Mouse (Mus musculus): ENCODE measurements around the gene Cpt1c. TPM values are rescaled to one million over a fixed set of nuclear protein-coding genes. Genes with fewer than 3 reads are reported as not detected.

Cpt1c gene
- polyA plus RNA-seq, 1 experiment from 2014 or later: 54.9 TPM

GRCm38 (mm10) chr7:44973415-44974130, 1.1 kb downstream of the Cpt1c start:
- peak overlapping the region; percentile 54 for H3K4me3 ChIP-seq
- H3K36me3 ChIP-seq: peaks cover 28% of the 10 kb centered on the region
- H3K9me3 ChIP-seq: no peaks in the 10 kb centered on the region
- peaks cover 47% of the 10 kb centered on the region for H3K4me1 ChIP-seq (replicated peaks)
- peak overlapping the region; percentile 94 for H3K4me2 ChIP-seq
- peak overlapping the region; percentile 97 for H3K27ac ChIP-seq (replicated peaks)
- ATAC-seq (ENCODE audit: low read depth): 0 out of 2 replicates have a peak, but pooled peaks have one; percentile 6
- H3K9ac ChIP-seq: peak overlapping the region; percentile 83
- 41% methylated on average over 14 of the region's 14 CpGs for WGBS
- no peaks in the 10 kb centered on the region for H3K27me3 ChIP-seq

- H3K27me3 ChIP-seq: no peaks in the 10 kb centered on the region
- peak overlapping the region; percentile 70 for H3K9ac ChIP-seq
- ATAC-seq (ENCODE audit: low read depth): no peak
- H3K4me2 ChIP-seq: peak overlapping the region; percentile 74
- 77% methylated on average over 7 of the region's 7 CpGs for WGBS
- peaks cover 47% of the 10 kb centered on the region for H3K4me1 ChIP-seq (replicated peaks)
- no peaks in the 10 kb centered on the region for H3K9me3 ChIP-seq
- peaks cover 22% of the 10 kb centered on the region for H3K36me3 ChIP-seq
- H3K27ac ChIP-seq (replicated peaks): peak overlapping the region; percentile 86; the same call in 1 of the 2 replicates
- peak overlapping the region; percentile 51 for H3K4me3 ChIP-seq
These were observed 3.5 kb downstream of the Cpt1c start for GRCm38 (mm10) chr7:44971142-44971541.

GRCm38 (mm10) chr7:44970231-44970691, 4.4 kb downstream of the Cpt1c start:
- peaks cover 27% of the 10 kb centered on the region for H3K36me3 ChIP-seq
- no peaks in the 10 kb centered on the region for H3K9me3 ChIP-seq
- peak overlapping the region; percentile 51 for H3K4me3 ChIP-seq
- no peaks in the 10 kb centered on the region for H3K27me3 ChIP-seq
- peaks cover 43% of the 10 kb centered on the region for H3K4me1 ChIP-seq (replicated peaks)
- peak overlapping the region; percentile 74 for H3K4me2 ChIP-seq
- under 1% methylated on average over 35 of the region's 36 CpGs for WGBS
- peak; percentile 94 for ATAC-seq (ENCODE audit: low read depth)
- peak overlapping the region; percentile 70 for H3K9ac ChIP-seq
- peak overlapping the region; percentile 86 for H3K27ac ChIP-seq (replicated peaks)

GRCm38 (mm10) chr7:44966638-44967037, 8.0 kb downstream of the Cpt1c start:
- Histone ChIP-seq H3K27ac (replicated peaks) (no peak overlapping the region), H3K4me1 (replicated peaks) (peaks cover 14% of the 10 kb centered on the region), H3K36me3 (peaks cover 59% of the 10 kb centered on the region), H3K27me3 (no peaks in the 10 kb centered on the region), H3K4me2 (no peak overlapping the region), H3K9ac (no peak overlapping the region), H3K9me3 (no peaks in the 10 kb centered on the region), H3K4me3 (no peak overlapping the region)
- WGBS: 75% methylated on average over 15 of the region's 15 CpGs
- ATAC-seq (ENCODE audit: low read depth): no peak

- Histone ChIP-seq H3K4me2 (no peak overlapping the region), H3K4me1 (replicated peaks) (peaks cover 8% of the 10 kb centered on the region), H3K27me3 (no peaks in the 10 kb centered on the region), H3K27ac (replicated peaks) (no peak overlapping the region), H3K9me3 (no peaks in the 10 kb centered on the region), H3K9ac (no peak overlapping the region), H3K36me3 (peaks cover 66% of the 10 kb centered on the region), H3K4me3 (no peak overlapping the region)
- no peak for ATAC-seq (ENCODE audit: low read depth)
- 83% methylated on average over 7 of the region's 7 CpGs for WGBS
These were observed 8.7 kb downstream of the Cpt1c start for GRCm38 (mm10) chr7:44965975-44966374.

- Histone ChIP-seq H3K4me1 (replicated peaks) (no peaks in the 10 kb centered on the region), H3K36me3 (peaks cover 75% of the 10 kb centered on the region), H3K4me2 (no peak overlapping the region), H3K9ac (no peak overlapping the region), H3K27ac (replicated peaks) (no peak overlapping the region), H3K27me3 (no peaks in the 10 kb centered on the region), H3K9me3 (no peaks in the 10 kb centered on the region), H3K4me3 (no peak overlapping the region)
- no peak for ATAC-seq (ENCODE audit: low read depth)
- 95% methylated on average over 13 of the region's 13 CpGs for WGBS
These were observed 9.7 kb downstream of the Cpt1c start for GRCm38 (mm10) chr7:44964990-44965389.

- Histone ChIP-seq H3K27me3 (no peaks in the 10 kb centered on the region), H3K4me1 (replicated peaks) (0 out of 2 replicates have a peak, but pooled peaks cover under 1% of the 10 kb centered on the region), H3K9me3 (no peaks in the 10 kb centered on the region), H3K4me3 (no peak overlapping the region), H3K9ac (no peak overlapping the region), H3K36me3 (peaks cover 87% of the 10 kb centered on the region), H3K27ac (replicated peaks) (no peak overlapping the region), H3K4me2 (no peak overlapping the region)
- no peak for ATAC-seq (ENCODE audit: low read depth)
- 92% methylated on average over 5 of the region's 5 CpGs for WGBS
These were observed 11.8 kb downstream of the Cpt1c start for GRCm38 (mm10) chr7:44962831-44963230.

GRCm38 (mm10) chr7:44962337-44962736, 12.3 kb downstream of the Cpt1c start:
- Histone ChIP-seq H3K4me3 (no peak overlapping the region), H3K27me3 (no peaks in the 10 kb centered on the region), H3K9me3 (no peaks in the 10 kb centered on the region), H3K4me1 (replicated peaks) (peaks cover 5% of the 10 kb centered on the region; the same call in 1 of the 2 replicates), H3K36me3 (peaks cover 84% of the 10 kb centered on the region), H3K27ac (replicated peaks) (no peak overlapping the region), H3K9ac (no peak overlapping the region), H3K4me2 (no peak overlapping the region)
- 76% methylated on average over 8 of the region's 8 CpGs for WGBS
- ATAC-seq (ENCODE audit: low read depth): no peak

- H3K4me2 ChIP-seq: no peak overlapping the region
- no peaks in the 10 kb centered on the region for H3K9me3 ChIP-seq
- H3K4me1 ChIP-seq (replicated peaks): peaks cover 16% of the 10 kb centered on the region
- no peak overlapping the region for H3K9ac ChIP-seq
- ATAC-seq (ENCODE audit: low read depth): no peak
- peaks cover 68% of the 10 kb centered on the region for H3K36me3 ChIP-seq
- 90% methylated on average over 13 of the region's 13 CpGs for WGBS
- H3K27ac ChIP-seq (replicated peaks): no peak overlapping the region
- H3K27me3 ChIP-seq: no peaks in the 10 kb centered on the region
- no peak overlapping the region for H3K4me3 ChIP-seq
These were observed 14.1 kb downstream of the Cpt1c start for GRCm38 (mm10) chr7:44960512-44960910.

GRCm38 (mm10) chr7:44959874-44960511, 14.7 kb downstream of the Cpt1c start:
- Histone ChIP-seq H3K4me1 (replicated peaks) (peaks cover 16% of the 10 kb centered on the region), H3K4me2 (no peak overlapping the region), H3K9me3 (no peaks in the 10 kb centered on the region), H3K36me3 (peaks cover 63% of the 10 kb centered on the region), H3K27me3 (no peaks in the 10 kb centered on the region), H3K4me3 (no peak overlapping the region), H3K9ac (no peak overlapping the region), H3K27ac (replicated peaks) (no peak overlapping the region)
- ATAC-seq (ENCODE audit: low read depth): no peak
- 87% methylated on average over 10 of the region's 10 CpGs for WGBS

GRCm38 (mm10) chr7:44959281-44959680, 15.4 kb downstream of the Cpt1c start:
- Histone ChIP-seq H3K4me2 (no peak overlapping the region), H3K27me3 (no peaks in the 10 kb centered on the region), H3K36me3 (peaks cover 58% of the 10 kb centered on the region), H3K4me1 (replicated peaks) (peaks cover 16% of the 10 kb centered on the region), H3K9me3 (no peaks in the 10 kb centered on the region), H3K9ac (no peak overlapping the region), H3K27ac (replicated peaks) (no peak overlapping the region), H3K4me3 (no peak overlapping the region)
- no peak for ATAC-seq (ENCODE audit: low read depth)
- WGBS: 89% methylated on average over 8 of the region's 8 CpGs

GRCm38 (mm10) chr7:44958208-44958607, 16.4 kb downstream of the Cpt1c start:
- Histone ChIP-seq H3K9ac (no peak overlapping the region), H3K4me2 (no peak overlapping the region), H3K36me3 (peaks cover 48% of the 10 kb centered on the region), H3K9me3 (no peaks in the 10 kb centered on the region), H3K27ac (replicated peaks) (no peak overlapping the region; the same call in 1 of the 2 replicates), H3K4me1 (replicated peaks) (peaks cover 16% of the 10 kb centered on the region), H3K4me3 (no peak overlapping the region), H3K27me3 (0 out of 2 replicates have a peak, but pooled peaks cover 5% of the 10 kb centered on the region)
- ATAC-seq (ENCODE audit: low read depth): no peak
- 59% methylated on average over 7 of the region's 7 CpGs for WGBS
